Mouse (Mus musculus): ENCODE results near the gene Tmem29. TPM values are rescaled to one million over a fixed set of nuclear protein-coding genes. Genes with fewer than 3 reads are reported as not detected.
"Not testable (repeated sequence)": the region's sequence is repeated elsewhere in the genome, so short reads cannot be mapped to it uniquely, and the experiment has no call there.

Tmem29 gene
- 10 to 100 TPM; 31.7 to 37.0 (median 36.5) TPM for total RNA-seq (2022)

GRCm38 (mm10) chrX:150458766-150459350 lies at the start of gene Tmem29:
Tmem29 (minus strand) TSS chrX:150459154.
- DNase-seq (ENCODE audit: low spot score in 2 of 2), result peak; percentile 59 to 95

GRCm38 (mm10) chrX:150508696-150509095 lies 49.7 kb upstream of the Tmem29 start:
- peak in 1 of 2 experiments; percentile 24 for DNase-seq (ENCODE audit: low spot score in 2 of 2)

GRCm38 (mm10) chrX:150487811-150488210 lies 28.9 kb upstream of the Tmem29 start:
- not testable (repeated sequence) for DNase-seq (ENCODE audit: low spot score in 2 of 2)

DNA sequence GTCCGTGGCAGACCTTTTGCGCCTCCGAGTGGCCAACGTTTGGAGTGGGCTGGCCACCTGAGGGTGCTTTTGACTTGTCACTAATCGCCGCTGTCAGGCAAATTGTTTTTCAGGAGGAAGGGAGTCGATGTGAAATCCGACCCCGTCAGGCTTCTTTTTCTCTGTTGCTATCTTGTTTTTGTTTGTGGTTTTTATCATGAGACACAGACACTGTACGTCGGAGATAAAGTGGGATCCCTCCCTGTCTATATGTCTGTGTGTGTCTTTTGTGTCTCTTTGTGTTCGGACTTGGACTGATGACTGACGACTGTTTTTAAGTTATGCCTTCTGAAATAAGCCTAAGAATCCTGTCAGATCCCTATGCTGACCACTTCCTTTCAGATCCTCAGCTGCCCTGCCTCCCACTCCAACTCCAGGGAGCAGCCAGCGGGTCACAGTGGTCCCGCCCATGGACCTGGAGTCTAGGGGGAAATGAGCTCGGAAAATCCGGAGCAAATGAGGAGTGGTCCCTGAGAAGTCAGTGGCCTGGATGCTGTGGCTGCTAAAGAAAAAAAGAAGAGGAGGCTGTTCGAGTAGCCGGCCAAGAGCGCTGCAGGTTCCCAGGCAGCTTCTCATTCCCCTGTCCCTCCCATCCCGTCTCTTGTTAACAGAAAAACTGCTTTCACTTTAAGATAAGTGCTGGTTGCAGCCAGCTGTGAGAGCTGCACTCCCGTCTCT lies 27.5 kb upstream of the Tmem29 start:
- not testable (repeated sequence) for DNase-seq (ENCODE audit: low spot score in 2 of 2)

- DNase-seq (ENCODE audit: low spot score in 2 of 2), result peak; percentile 63 to 96
Measured at GRCm38 (mm10) chrX:150477854-150478780, 19.2 kb upstream of the Tmem29 start.

- DNase-seq (ENCODE audit: low spot score in 2 of 2), result no peak
Measured at GRCm38 (mm10) chrX:150471416-150471815, 12.5 kb upstream of the Tmem29 start.

GRCm38 (mm10) chrX:150468266-150468665 lies 9.3 kb upstream of the Tmem29 start:
- DNase-seq (ENCODE audit: low spot score in 2 of 2), result no peak

GRCm38 (mm10) chrX:150466817-150467216 lies 7.9 kb upstream of the Tmem29 start:
- not testable (repeated sequence) for DNase-seq (ENCODE audit: low spot score in 2 of 2)

- no peak for DNase-seq (ENCODE audit: low spot score in 2 of 2)
Measured at GRCm38 (mm10) chrX:150460143-150460542, 1.2 kb upstream of the Tmem29 start.

GRCm38 (mm10) chrX:150459411-150459927 lies 515 bp upstream of the Tmem29 start:
- peak in 1 of 2 experiments; percentile 22 for DNase-seq (ENCODE audit: low spot score in 2 of 2)

DNA sequence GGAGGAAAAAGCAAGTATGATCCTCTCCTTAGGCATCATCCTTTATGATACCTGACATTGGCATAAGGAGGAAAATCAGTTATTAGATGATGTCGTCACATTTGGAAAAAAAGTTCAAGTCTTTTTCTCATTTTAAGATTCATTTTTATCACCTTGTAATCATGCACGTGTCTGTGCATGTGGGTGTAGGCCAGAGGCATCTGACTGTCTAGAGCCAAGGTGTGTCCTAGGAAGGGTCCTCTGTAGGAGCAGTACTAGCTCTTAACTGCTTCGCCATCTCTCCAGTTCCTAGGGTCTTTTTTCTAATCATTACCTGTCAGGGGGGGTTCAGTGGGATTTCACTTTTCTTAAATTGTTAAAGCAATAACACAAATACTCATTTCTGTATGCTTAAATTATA lies 818 bp downstream of the Tmem29 start:
- no peak for DNase-seq (ENCODE audit: low spot score in 2 of 2)

- DNase-seq (ENCODE audit: low spot score in 2 of 2), result peak; percentile 51 to 87
Measured at GRCm38 (mm10) chrX:150440505-150441338, 18.2 kb downstream of the Tmem29 start.

- DNase-seq (ENCODE audit: low spot score in 2 of 2), result no peak
Measured at GRCm38 (mm10) chrX:150436373-150436772, 22.6 kb downstream of the Tmem29 start.

GRCm38 (mm10) chrX:150435367-150435766 lies 23.6 kb downstream of the Tmem29 start:
- no peak for DNase-seq (ENCODE audit: low spot score in 2 of 2)

- no peak for DNase-seq (ENCODE audit: low spot score in 2 of 2)
Measured at GRCm38 (mm10) chrX:150413505-150413904, 45.4 kb downstream of the Tmem29 start.

Other genes starting within 250 kb of the Tmem29 start
- 1 to 10 TPM; 2.4 to 7.1 (median 4.0) TPM for gene Alas2, start 88.2 kb upstream of the Tmem29 start, total RNA-seq (2022)
- 1 to 10 TPM in 3 of 4 experiments, under 1 TPM in 1; 0.84 to 2.3 (median 1.8) TPM for gene Pfkfb1, start 129.1 kb upstream of the Tmem29 start, total RNA-seq (2022)
- gene Apex2, start 130.7 kb upstream of the Tmem29 start, total RNA-seq (2022), result 10 to 100 TPM; 11.2 to 15.6 (median 11.5) TPM
- gene Tro, start 198.4 kb upstream of the Tmem29 start, total RNA-seq (2022), result 100 to 1,000 TPM; 136 to 152 (median 144) TPM

Data from left cerebral cortex, adult 8-10 months (tissue).